Mouse (Mus musculus) right cerebral cortex, postnatal 14 days (tissue): ENCODE data around the gene Pde10a.
"Not testable (repeated sequence)": the region's sequence is repeated elsewhere in the genome, so short reads cannot be mapped to it uniquely, and the experiment has no call there.

ENCODE experiments used
- DNase-seq: peaks from one replicate; pipeline ENCODE4 v3.0.0; 2022

Pde10a gene

GRCm38 (mm10) chr17:8652681-8653262 is 127.6 kb downstream of the Pde10a start:
- no peak for DNase-seq

- no peak for DNase-seq
Measured at GRCm38 (mm10) chr17:8657661-8658060, 132.5 kb downstream of the Pde10a start.

- DNase-seq, result no peak
Measured at GRCm38 (mm10) chr17:8658751-8659454, 133.7 kb downstream of the Pde10a start.

GRCm38 (mm10) chr17:8666912-8667311 is 141.7 kb downstream of the Pde10a start:
- no peak for DNase-seq

- no peak for DNase-seq
Measured at GRCm38 (mm10) chr17:8674651-8675050, 149.5 kb downstream of the Pde10a start.

GRCm38 (mm10) chr17:8686356-8686755 is 161.2 kb downstream of the Pde10a start:
- no peak for DNase-seq

GRCm38 (mm10) chr17:8688096-8688495 is 162.9 kb downstream of the Pde10a start:
- DNase-seq, result no peak

GRCm38 (mm10) chr17:8698265-8698664 is 173.1 kb downstream of the Pde10a start:
- no peak for DNase-seq

- no peak for DNase-seq
Measured at GRCm38 (mm10) chr17:8698793-8699192, 173.6 kb downstream of the Pde10a start.

- no peak for DNase-seq
Measured at GRCm38 (mm10) chr17:8701096-8701495, 175.9 kb downstream of the Pde10a start.

- DNase-seq, result peak; percentile 18
Measured at GRCm38 (mm10) chr17:8702503-8702902, 177.3 kb downstream of the Pde10a start.

- no peak for DNase-seq
Measured at GRCm38 (mm10) chr17:8708006-8708405, 182.8 kb downstream of the Pde10a start.

GRCm38 (mm10) chr17:8712734-8713133 is 187.6 kb downstream of the Pde10a start:
- not testable (repeated sequence) for DNase-seq

- no peak for DNase-seq
Measured at GRCm38 (mm10) chr17:8720961-8721360, 195.8 kb downstream of the Pde10a start.

- no peak for DNase-seq
Measured at GRCm38 (mm10) chr17:8724464-8724974, 199.3 kb downstream of the Pde10a start.

- DNase-seq, result no peak
Measured at GRCm38 (mm10) chr17:8728646-8729045, 203.5 kb downstream of the Pde10a start.

GRCm38 (mm10) chr17:8729808-8730207 is 204.6 kb downstream of the Pde10a start:
- no peak for DNase-seq

- no peak for DNase-seq
Measured at GRCm38 (mm10) chr17:8731073-8731472, 205.9 kb downstream of the Pde10a start.

- DNase-seq, result no peak
Measured at GRCm38 (mm10) chr17:8736259-8736658, 211.1 kb downstream of the Pde10a start.

- DNase-seq, result no peak
Measured at GRCm38 (mm10) chr17:8742772-8743171, 217.6 kb downstream of the Pde10a start.

GRCm38 (mm10) chr17:8745334-8745733 is 220.2 kb downstream of the Pde10a start:
- DNase-seq, result no peak

- no peak for DNase-seq
Measured at GRCm38 (mm10) chr17:8749426-8749825, 224.3 kb downstream of the Pde10a start.

- DNase-seq, result no peak
Measured at GRCm38 (mm10) chr17:8757576-8757975, 232.4 kb downstream of the Pde10a start.

- DNase-seq, result no peak
Measured at GRCm38 (mm10) chr17:8763248-8763647, 238.1 kb downstream of the Pde10a start.
